Mouse (Mus musculus) stomach, embryonic 14.5 days (tissue): ENCODE measurements around the gene Tbx10. TPM values are rescaled to one million over a fixed set of nuclear protein-coding genes. Genes with fewer than 3 reads are reported as not detected.

Experiments used
- ATAC-seq: fragments of 200-750 bp; cut with Nextera tagmentation; 2 replicates; pipeline ENCODE4 v1.8.0; 2017; ENCODE audit warnings: low read depth, moderate TSS enrichment; ENCODE audit not compliant: insufficient number of reproducible peaks, insufficient read depth, low FRiP score
- H3K27ac ChIP-seq: fragments of 300-500 bp; sonication (generic); 2 replicates; pipeline ENCODE4 v1.5.1; 2014; ENCODE audit warnings: mild to moderate bottlenecking, low read length, moderate library complexity, mixed read lengths
- H3K27me3 ChIP-seq: fragments of 300-500 bp; sonication (generic); 2 replicates; pipeline ENCODE4 v1.6.1; 2014; ENCODE audit warnings: low read length, control low read depth, mixed read lengths; ENCODE audit not compliant: control insufficient read depth, insufficient read depth
- H3K36me3 ChIP-seq: fragments of 300-500 bp; sonication (generic); 2 replicates; pipeline ENCODE4 v1.6.1; 2014; ENCODE audit warnings: mild to moderate bottlenecking, control low read depth, low read length, moderate library complexity, mixed read lengths; ENCODE audit not compliant: control insufficient read depth, insufficient read depth
- H3K4me1 ChIP-seq: fragments of 300-500 bp; sonication (generic); 2 replicates; pipeline ENCODE4 v1.6.1; 2014; ENCODE audit warnings: low read length, control low read depth, mixed read lengths; ENCODE audit not compliant: control insufficient read depth, insufficient read depth
- H3K4me2 ChIP-seq: fragments of 300-500 bp; sonication (generic); replicated peaks from 2 replicates; pipeline ENCODE4 v1.6.1; 2014; ENCODE audit warnings: low read depth, low read length, control low read depth
- H3K4me3 ChIP-seq: fragments of 300-500 bp; sonication (generic); 2 replicates; pipeline ENCODE4 v1.5.1; 2014; ENCODE audit warnings: low read depth, low read length, control low read depth
- H3K9ac ChIP-seq: fragments of 300-500 bp; sonication (generic); replicated peaks from 2 replicates; pipeline ENCODE4 v1.6.1; 2014; ENCODE audit warnings: low read depth, mild to moderate bottlenecking, control low read depth, low read length, moderate library complexity, mixed read lengths
- H3K9me3 ChIP-seq: fragments of 300-500 bp; sonication (generic); 2 replicates; pipeline ENCODE4 v1.6.1; 2016; ENCODE audit warnings: low read depth, low read length, control low read depth; ENCODE audit not compliant: control insufficient read depth
- WGBS: fragments of 180-500 bp; shearing (Covaris S2); extraction: QIAGEN DNeasy Blood & Tissue Kit; methylation state at CpG from one replicate; pipeline ENCODE4 v1.1.7; 2014; 5-methylcytosine and 5-hydroxymethylcytosine counted together
- polyA plus RNA-seq: library from polyadenylated mRNA; unstranded; fragments of >200 nt; fragmentation: Nextera tagmentation; extraction: Ambion mirVana; gene quantifications from 2 replicates; pipeline ENCODE4 v1.2.1, GENCODE M21; 2014

The Tbx10 gene
- polyA plus RNA-seq, result not detected in 2 replicates

DNA sequence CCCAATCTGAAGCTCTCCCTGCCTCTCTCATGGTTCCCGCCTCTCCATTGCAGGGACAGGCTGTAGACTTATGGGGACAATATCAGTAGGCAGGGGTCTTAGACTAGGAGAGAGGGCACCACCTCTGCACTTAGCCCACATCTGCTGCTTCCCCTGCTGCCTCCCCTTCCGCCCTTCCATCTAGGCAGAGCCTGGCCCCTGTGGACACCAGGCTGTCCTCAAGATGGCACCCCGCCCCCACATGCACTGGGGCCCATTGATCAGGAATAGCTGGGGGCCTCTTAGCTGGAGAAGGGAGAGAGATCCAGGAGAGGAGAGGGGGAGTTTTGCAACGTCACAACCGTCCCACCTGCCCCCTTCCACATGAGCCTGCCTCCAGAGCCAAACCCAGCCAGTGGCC, at the start of gene Tbx10:
Gene Tbx10, plus strand, starts transcription at position 337 of the 400 bp plus-strand sequence.
- Histone ChIP-seq H3K27me3 (no peaks in the 10 kb centered on the region), H3K4me2 (no peak within 1 kb of the TSS), H3K9ac (no peak within 1 kb of the TSS), H3K27ac (no peak within 1 kb of the TSS), H3K4me1 (no peaks in the 10 kb centered on the region), H3K9me3 (no peaks in the 10 kb centered on the region), H3K36me3 (no peaks in the 10 kb centered on the region), H3K4me3 (no peak within 1 kb of the TSS)
- 64% methylated on average over 5 of the region's 5 CpGs for WGBS
- no peak for ATAC-seq

GRCm38 (mm10) chr19:3942986-3943735, 49.4 kb upstream of the Tbx10 start:
- no peaks in the 10 kb centered on the region for H3K27me3 ChIP-seq
- H3K4me3 ChIP-seq, result no peak overlapping the region
- no peak overlapping the region for H3K9ac ChIP-seq
- no peaks in the 10 kb centered on the region for H3K36me3 ChIP-seq
- WGBS, result 21% methylated on average over 27 of the region's 27 CpGs
- H3K9me3 ChIP-seq, result no peaks in the 10 kb centered on the region
- H3K4me1 ChIP-seq, result no peaks in the 10 kb centered on the region; the same call in 1 of the 2 replicates
- ATAC-seq, result peak; percentile 66; the same call in 1 of the 2 replicates
- H3K4me2 ChIP-seq, result peak overlapping the region; percentile 25
- no peak overlapping the region for H3K27ac ChIP-seq

GRCm38 (mm10) chr19:3945872-3946564, 46.5 kb upstream of the Tbx10 start:
- no peak overlapping the region for H3K9ac ChIP-seq
- ATAC-seq, result no peak

DNA sequence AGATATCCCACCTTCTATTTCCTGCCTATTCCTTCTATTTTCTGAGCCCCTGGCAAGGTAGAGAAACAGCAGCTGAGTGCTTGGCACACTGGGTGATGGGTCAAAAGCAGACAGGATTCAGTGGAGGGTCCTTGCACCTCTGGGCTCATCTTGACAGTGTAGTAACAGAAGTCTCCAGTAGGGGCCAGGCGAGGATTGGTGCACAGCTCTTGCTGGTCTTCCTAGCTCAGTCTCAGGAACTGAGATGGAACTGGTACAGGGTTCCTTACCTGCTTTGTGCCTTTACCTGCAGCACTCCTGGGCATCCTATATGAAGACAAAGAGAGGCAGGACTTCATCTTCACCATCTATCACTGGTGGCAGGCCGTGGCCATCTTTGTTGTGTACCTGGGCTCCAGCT, 45.8 kb upstream of the Tbx10 start:
- Histone ChIP-seq H3K9ac (no peak overlapping the region), H3K27ac (no peak overlapping the region), H3K9me3 (no peaks in the 10 kb centered on the region), H3K27me3 (no peaks in the 10 kb centered on the region), H3K4me2 (no peak overlapping the region), H3K4me3 (no peak overlapping the region), H3K4me1 (no peaks in the 10 kb centered on the region; the same call in 1 of the 2 replicates), H3K36me3 (no peaks in the 10 kb centered on the region)
- 23% methylated on average over 2 of the region's 2 CpGs for WGBS
- ATAC-seq, result 0 out of 2 replicates have a peak, but pooled peaks have one; percentile 43

More at GRCm38 (mm10) chr19:3945872-3946564, 46.5 kb upstream of the Tbx10 start:
- H3K27me3 ChIP-seq, result no peaks in the 10 kb centered on the region
- H3K9me3 ChIP-seq, result no peaks in the 10 kb centered on the region
- no peak overlapping the region for H3K27ac ChIP-seq
- no peaks in the 10 kb centered on the region for H3K36me3 ChIP-seq
- 31% methylated on average over 10 of the region's 10 CpGs for WGBS
- no peaks in the 10 kb centered on the region; the same call in 1 of the 2 replicates for H3K4me1 ChIP-seq
- H3K4me3 ChIP-seq, result no peak overlapping the region
- H3K4me2 ChIP-seq, result no peak overlapping the region

- H3K4me1 ChIP-seq, result no peaks in the 10 kb centered on the region; the same call in 1 of the 2 replicates
- 71% methylated on average over 3 of the region's 3 CpGs for WGBS
- no peak overlapping the region for H3K4me2 ChIP-seq
- H3K4me3 ChIP-seq, result no peak overlapping the region
- H3K9me3 ChIP-seq, result no peaks in the 10 kb centered on the region
- ATAC-seq, result no peak
- H3K36me3 ChIP-seq, result no peaks in the 10 kb centered on the region
- no peak overlapping the region for H3K27ac ChIP-seq
- no peak overlapping the region for H3K9ac ChIP-seq
- H3K27me3 ChIP-seq, result no peaks in the 10 kb centered on the region
Measured at GRCm38 (mm10) chr19:3947813-3948212, 44.7 kb upstream of the Tbx10 start.

DNA sequence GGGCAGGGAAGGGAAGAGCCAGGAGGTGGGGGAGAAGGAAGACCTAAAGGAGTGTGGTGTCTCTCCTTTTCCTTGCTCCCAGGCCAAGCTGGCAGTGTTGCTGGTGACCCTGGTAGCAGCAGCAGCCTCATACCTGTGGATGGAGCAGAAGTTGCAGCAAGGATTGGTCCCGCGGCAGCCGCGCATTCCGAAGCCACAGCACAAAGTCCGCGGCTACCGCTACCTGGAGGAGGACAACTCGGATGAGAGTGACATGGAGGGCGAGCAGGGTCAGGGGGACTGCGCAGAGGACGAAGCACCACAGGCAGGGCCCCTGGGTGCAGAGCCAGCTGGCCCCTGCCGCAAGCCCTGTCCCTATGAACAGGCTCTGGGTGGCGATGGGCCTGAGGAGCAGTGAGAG, 44.0 kb upstream of the Tbx10 start:
- Histone ChIP-seq H3K27me3 (no peaks in the 10 kb centered on the region), H3K9me3 (no peaks in the 10 kb centered on the region), H3K4me2 (no peak overlapping the region), H3K9ac (no peak overlapping the region), H3K36me3 (no peaks in the 10 kb centered on the region), H3K4me3 (no peak overlapping the region), H3K27ac (no peak overlapping the region), H3K4me1 (no peaks in the 10 kb centered on the region)
- WGBS, result 71% methylated on average over 14 of the region's 14 CpGs
- no peak for ATAC-seq

DNA sequence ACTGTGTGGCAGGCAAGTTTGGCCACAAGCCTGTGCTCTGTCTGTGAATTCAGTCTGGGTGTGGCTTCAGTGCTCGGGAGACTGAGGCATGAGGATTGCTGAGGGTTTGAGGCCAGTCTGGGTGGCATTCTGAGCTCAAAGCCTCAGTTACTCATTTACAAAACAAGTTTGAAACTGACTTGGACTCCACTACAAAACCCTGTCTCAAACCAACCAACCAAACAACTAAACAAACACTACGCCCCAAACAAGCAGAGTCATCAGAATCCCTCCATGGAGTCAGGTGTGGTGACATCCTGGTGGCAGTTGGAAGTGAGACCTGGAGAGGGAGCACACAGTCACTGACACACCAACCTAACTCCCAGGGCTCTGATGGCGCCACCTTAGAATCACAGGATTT, 42.2 kb upstream of the Tbx10 start:
- WGBS, result 78% methylated on average over 3 of the region's 3 CpGs
- Histone ChIP-seq H3K9ac (no peak overlapping the region), H3K4me1 (no peaks in the 10 kb centered on the region), H3K4me3 (no peak overlapping the region), H3K36me3 (no peaks in the 10 kb centered on the region), H3K4me2 (no peak overlapping the region), H3K27me3 (no peaks in the 10 kb centered on the region), H3K9me3 (no peaks in the 10 kb centered on the region), H3K27ac (no peak overlapping the region)
- no peak for ATAC-seq

GRCm38 (mm10) chr19:3951461-3951860, 41.1 kb upstream of the Tbx10 start:
- H3K4me2 ChIP-seq, result no peak overlapping the region

More at GRCm38 (mm10) chr19:3951461-3951860, 41.1 kb upstream of the Tbx10 start:
- H3K9me3 ChIP-seq, result no peaks in the 10 kb centered on the region
- H3K9ac ChIP-seq, result no peak overlapping the region
- no peaks in the 10 kb centered on the region for H3K4me1 ChIP-seq
- no peak overlapping the region for H3K4me3 ChIP-seq
- H3K27me3 ChIP-seq, result no peaks in the 10 kb centered on the region
- H3K36me3 ChIP-seq, result no peaks in the 10 kb centered on the region
- no peak overlapping the region for H3K27ac ChIP-seq
- no peak for ATAC-seq
